Mouse (Mus musculus): ENCODE measurements around the gene Utp3. TPM values are rescaled to one million over a fixed set of nuclear protein-coding genes. Genes with fewer than 3 reads are reported as not detected.
A peak's percentile ranks its signal among the peaks of the same experiment; 100 is the strongest.

Utp3 gene
- polyA plus RNA-seq, 1 experiment: 25.1 TPM

GRCm38 (mm10) chr5:88586407-88587174 lies 32.3 kb downstream of the Utp3 start:
- H3K27ac ChIP-seq (ENCODE audit: insufficient read depth, low read length): no peak overlapping the region
- no peak for TF ChIP-seq CTCF (IDR thresholded peaks at IDR 0.05; ENCODE audit: extremely low read depth, insufficient read depth, low read length)
- TF ChIP-seq POLR2A (IDR thresholded peaks at IDR 0.05; ENCODE audit: extremely low read depth, insufficient read depth, low read length): no peak
- H3K4me1 ChIP-seq (ENCODE audit: control insufficient read depth, insufficient read depth, low read length): peaks cover 3% of the 10 kb centered on the region; the same call in 1 of the 2 replicates
- H3K4me3 ChIP-seq (ENCODE audit: insufficient read depth, low read length): peak overlapping the region; percentile 73

- H3K4me3 ChIP-seq (ENCODE audit: insufficient read depth, low read length): peak overlapping the region; percentile 73
- no peak overlapping the region for H3K27ac ChIP-seq (ENCODE audit: insufficient read depth, low read length)
- H3K4me1 ChIP-seq (ENCODE audit: control insufficient read depth, insufficient read depth, low read length): peaks cover 3% of the 10 kb centered on the region; the same call in 1 of the 2 replicates
- TF ChIP-seq CTCF (IDR thresholded peaks at IDR 0.05; ENCODE audit: extremely low read depth, insufficient read depth, low read length) (no peak), POLR2A (IDR thresholded peaks at IDR 0.05; ENCODE audit: extremely low read depth, insufficient read depth, low read length) (peak; percentile 35; the same call in 1 of the 2 replicates)
Observed at GRCm38 (mm10) chr5:88587211-88587934, 33.1 kb downstream of the Utp3 start.

- Histone ChIP-seq H3K4me3 (ENCODE audit: insufficient read depth, low read length) (no peak overlapping the region), H3K27ac (ENCODE audit: insufficient read depth, low read length) (no peak overlapping the region), H3K4me1 (ENCODE audit: control insufficient read depth, insufficient read depth, low read length) (peaks cover 4% of the 10 kb centered on the region; the same call in 1 of the 2 replicates)
- TF ChIP-seq POLR2A (IDR thresholded peaks at IDR 0.05; ENCODE audit: extremely low read depth, insufficient read depth, low read length) (no peak), CTCF (IDR thresholded peaks at IDR 0.05; ENCODE audit: extremely low read depth, insufficient read depth, low read length) (no peak)
Observed at GRCm38 (mm10) chr5:88588481-88588880, 34.2 kb downstream of the Utp3 start.

DNA sequence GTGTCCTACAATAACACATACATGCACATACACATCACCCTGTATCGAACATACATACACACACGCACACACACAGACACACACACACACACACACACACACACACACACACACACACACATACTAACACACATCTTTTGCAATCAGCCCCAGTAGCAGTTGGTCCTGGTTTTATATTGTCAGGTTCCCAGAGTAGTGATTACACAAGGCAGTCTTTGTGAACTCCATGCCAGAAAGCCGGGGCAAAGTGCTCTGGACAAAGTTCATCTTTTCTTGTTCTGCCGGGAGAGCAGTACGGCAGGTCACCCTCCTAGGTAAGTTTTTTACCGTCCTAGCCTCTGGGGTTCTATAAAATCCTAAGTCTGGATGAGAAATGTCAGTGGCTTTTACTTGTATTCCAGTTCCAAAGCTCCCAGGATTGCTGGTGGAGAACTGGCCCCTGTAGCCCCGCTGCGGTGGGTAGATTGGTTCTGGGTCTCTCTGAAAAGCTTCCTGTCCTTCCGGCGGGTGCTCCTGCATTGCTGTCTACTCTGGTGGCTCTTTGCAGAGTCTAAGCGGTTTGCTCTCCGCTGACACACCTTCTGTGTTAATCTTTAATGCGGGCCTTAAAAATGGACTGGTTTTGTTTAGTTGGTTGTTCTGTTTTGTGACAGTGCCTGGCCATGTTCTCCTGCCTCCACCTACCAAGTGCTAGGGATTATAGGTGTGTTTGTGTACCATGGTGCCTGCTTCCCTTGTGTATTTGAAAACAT lies 39.3 kb downstream of the Utp3 start:
- TF ChIP-seq POLR2A (IDR thresholded peaks at IDR 0.05; ENCODE audit: extremely low read depth, insufficient read depth, low read length): no peak
- no peak for TF ChIP-seq CTCF (IDR thresholded peaks at IDR 0.05; ENCODE audit: extremely low read depth, insufficient read depth, low read length)
- H3K4me3 ChIP-seq (ENCODE audit: insufficient read depth, low read length): no peak overlapping the region
- H3K4me1 ChIP-seq (ENCODE audit: control insufficient read depth, insufficient read depth, low read length): peaks cover 1% of the 10 kb centered on the region; the same call in 1 of the 2 replicates
- H3K27ac ChIP-seq (ENCODE audit: insufficient read depth, low read length): no peak overlapping the region

- Histone ChIP-seq H3K4me3 (ENCODE audit: insufficient read depth, low read length) (no peak overlapping the region), H3K4me1 (ENCODE audit: control insufficient read depth, insufficient read depth, low read length) (peaks cover 3% of the 10 kb centered on the region), H3K27ac (ENCODE audit: insufficient read depth, low read length) (no peak overlapping the region)
- TF ChIP-seq CTCF (IDR thresholded peaks at IDR 0.05; ENCODE audit: extremely low read depth, insufficient read depth, low read length): no peak
Observed at GRCm38 (mm10) chr5:88594173-88594569, 39.9 kb downstream of the Utp3 start.

GRCm38 (mm10) chr5:88595537-88596455 lies 41.5 kb downstream of the Utp3 start:
- Histone ChIP-seq H3K4me3 (ENCODE audit: insufficient read depth, low read length) (no peak overlapping the region), H3K4me1 (ENCODE audit: control insufficient read depth, insufficient read depth, low read length) (peaks cover 7% of the 10 kb centered on the region), H3K27ac (ENCODE audit: insufficient read depth, low read length) (no peak overlapping the region)
- no peak for TF ChIP-seq POLR2A (IDR thresholded peaks at IDR 0.05; ENCODE audit: extremely low read depth, insufficient read depth, low read length)
- TF ChIP-seq CTCF (IDR thresholded peaks at IDR 0.05; ENCODE audit: extremely low read depth, insufficient read depth, low read length): no peak

DNA sequence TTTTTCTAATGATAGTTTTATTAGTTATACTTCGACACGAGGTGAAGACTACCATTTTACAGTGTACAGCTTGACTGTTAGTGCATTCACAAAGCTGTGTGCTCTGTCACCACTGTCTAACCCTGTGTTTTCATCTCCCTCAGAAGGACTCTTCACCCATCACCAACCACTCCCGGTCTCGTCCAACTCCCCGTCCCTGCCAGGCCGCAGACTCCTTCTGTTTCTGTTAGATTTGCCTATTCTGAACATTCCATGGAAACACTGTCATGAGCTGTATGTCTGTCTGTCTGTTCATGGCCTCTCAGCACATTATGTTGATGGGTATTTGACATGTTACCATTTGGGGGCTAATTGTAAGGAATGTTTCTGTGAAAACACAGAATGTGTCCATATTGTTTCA lies 44.7 kb downstream of the Utp3 start:
- TF ChIP-seq CTCF (IDR thresholded peaks at IDR 0.05; ENCODE audit: extremely low read depth, insufficient read depth, low read length) (no peak), POLR2A (IDR thresholded peaks at IDR 0.05; ENCODE audit: extremely low read depth, insufficient read depth, low read length) (no peak)
- Histone ChIP-seq H3K4me1 (ENCODE audit: control insufficient read depth, insufficient read depth, low read length) (peaks cover 6% of the 10 kb centered on the region), H3K27ac (ENCODE audit: insufficient read depth, low read length) (no peak overlapping the region), H3K4me3 (ENCODE audit: insufficient read depth, low read length) (no peak overlapping the region)

DNA sequence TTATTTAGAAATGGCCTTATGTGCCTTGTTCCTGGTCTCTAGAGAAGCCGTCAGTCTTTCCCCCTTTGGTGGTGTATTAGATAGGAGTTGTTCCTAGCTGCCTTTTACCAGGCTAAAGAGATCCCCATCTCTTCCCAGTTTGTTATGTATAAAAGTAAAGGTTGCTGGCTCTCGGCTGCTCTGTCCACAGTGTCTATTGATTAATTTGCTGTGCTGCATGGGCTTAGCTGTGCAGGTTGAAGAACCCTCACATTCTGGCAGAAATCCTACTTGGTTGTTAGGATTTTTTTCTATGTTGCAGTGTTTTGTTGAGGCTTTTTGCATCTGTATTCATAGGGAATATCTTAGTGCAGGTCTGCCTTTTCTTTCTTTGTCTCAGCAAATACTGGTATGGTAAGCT lies 47.8 kb downstream of the Utp3 start:
- Histone ChIP-seq H3K4me1 (ENCODE audit: control insufficient read depth, insufficient read depth, low read length) (peaks cover 6% of the 10 kb centered on the region), H3K27ac (ENCODE audit: insufficient read depth, low read length) (no peak overlapping the region), H3K4me3 (ENCODE audit: insufficient read depth, low read length) (no peak overlapping the region)
- TF ChIP-seq CTCF (IDR thresholded peaks at IDR 0.05; ENCODE audit: extremely low read depth, insufficient read depth, low read length) (no peak), POLR2A (IDR thresholded peaks at IDR 0.05; ENCODE audit: extremely low read depth, insufficient read depth, low read length) (no peak)

Measured in cortical plate, adult 2 months (tissue).